ENCODE assay signal across 8 mouse cellular contexts in the genomic region with DNA sequence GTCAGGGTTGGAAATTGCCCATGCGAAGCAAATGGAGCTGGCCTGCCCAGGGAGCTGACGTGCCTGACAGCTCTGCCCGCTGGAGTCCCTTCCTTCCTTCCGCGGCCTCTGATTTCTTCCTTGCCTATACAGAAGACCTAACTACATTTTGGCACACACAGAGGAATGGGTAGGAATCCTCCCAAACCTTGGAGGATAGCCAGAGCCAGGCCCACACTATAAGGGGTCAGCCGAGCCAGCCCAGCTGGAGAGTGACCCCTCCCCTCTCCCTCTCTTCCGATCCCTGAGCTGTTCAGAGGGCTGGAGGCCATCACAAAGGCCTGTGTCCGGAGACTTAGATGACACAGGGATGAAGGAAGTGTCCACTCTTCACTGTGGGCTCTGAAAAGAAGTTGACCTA. TPM values are rescaled to one million over a fixed set of nuclear protein-coding genes. Genes with fewer than 3 reads are reported as not detected.
DNase-seq lines count a peak whose midpoint lies in the region; ATAC-seq and TF ChIP-seq lines count a peak whose summit lies in the region.

No protein-coding gene starts in this region.

- 22% methylated on average over 8 of the region's 8 CpGs for WGBS in liver, adult 2 months
- WGBS in forebrain, embryonic 14.5 days, result 4% methylated on average over 8 of the region's 8 CpGs

- no peaks in the 10 kb centered on the region for H3K79me2 ChIP-seq in liver, adult 2 months (ENCODE audit: control insufficient read depth, insufficient read depth, low read length)

- H3K27me3 ChIP-seq in liver, adult 2 months (ENCODE audit: control insufficient read depth, insufficient read depth, low read length), result peaks cover 8% of the 10 kb centered on the region; the same call in 1 of the 2 replicates
- no peaks in the 10 kb centered on the region for H3K27me3 ChIP-seq in forebrain, embryonic 14.5 days (replicated peaks; ENCODE audit: control insufficient read depth, insufficient read depth, low read length)

- ATAC-seq in forebrain, embryonic 14.5 days, result peak; percentile 21

- H3K9me3 ChIP-seq in forebrain, embryonic 14.5 days (replicated peaks; ENCODE audit: control insufficient read depth, low read length), result no peaks in the 10 kb centered on the region

- no peak for DNase-seq in liver, adult 2 months (ENCODE audit: extremely low read depth, low read depth, low spot score)
- no peak for DNase-seq in liver
- DNase-seq in forebrain, embryonic 14.5 days (ENCODE audit: low spot score), result peak; percentile 62
- peak; percentile 13 for DNase-seq in kidney, adult 18-20 months
- peak; percentile 4 for DNase-seq in lung, postnatal 14 days
- no peak for DNase-seq in urinary bladder, postnatal 14 days (ENCODE audit: low spot score)
- no peak for DNase-seq in left cerebral cortex, postnatal 25 days (ENCODE audit: low spot score in 2 of 2)
- DNase-seq in gastrocnemius, adult 8-10 months (ENCODE audit: low spot score in 2 of 2), result no peak

- H3K9ac ChIP-seq in liver, adult 2 months (ENCODE audit: low read depth, low read length), result peak overlapping the region; percentile 32; the same call in 1 of the 2 replicates
- peak overlapping the region; percentile 85 for H3K9ac ChIP-seq in forebrain, embryonic 14.5 days (ENCODE audit: low read length)

- TF ChIP-seq POLR2A in liver, adult 2 months (IDR thresholded peaks at IDR 0.05; ENCODE audit: extremely low read depth, insufficient read depth, low read length), result no peak

- no peaks in the 10 kb centered on the region for H3K36me3 ChIP-seq in liver, adult 2 months (ENCODE audit: control insufficient read depth, insufficient read depth, low read length)
- 0 out of 2 replicates have a peak, but pooled peaks cover 4% of the 10 kb centered on the region for H3K36me3 ChIP-seq in forebrain, embryonic 14.5 days (ENCODE audit: control insufficient read depth, insufficient read depth, low read length)

- TF ChIP-seq CTCF in liver, adult 2 months (IDR thresholded peaks at IDR 0.05; ENCODE audit: low read depth, low read length), result no peak

- intact Hi-C loops in left cerebral cortex, postnatal 25 days (cut with DNase I), result loop anchor here (5.0 kb wide), 2 partner anchors 281 to 431 kb away; no protein-coding TSS in a partner anchor

- peak overlapping the region; percentile 36; the same call in 1 of the 2 replicates for H3K4me3 ChIP-seq in liver, adult 2 months (ENCODE audit: insufficient read depth, low read depth, low read length)
- H3K4me3 ChIP-seq in forebrain, embryonic 14.5 days (ENCODE audit: low read depth, low read length), result peak overlapping the region; percentile 75; the same call in 1 of the 2 replicates

- H3K27ac ChIP-seq in liver, adult 2 months (replicated peaks; ENCODE audit: insufficient read depth, low read depth, low read length), result 0 out of 2 replicates have a peak overlapping the region, but pooled peaks have one; percentile 7
- H3K27ac ChIP-seq in forebrain, embryonic 14.5 days (ENCODE audit: low read depth, low read length), result peak overlapping the region; percentile 85

- peak overlapping the region; percentile 93 for H3K4me2 ChIP-seq in forebrain, embryonic 14.5 days (ENCODE audit: low read length)

- no peaks in the 10 kb centered on the region for H3K4me1 ChIP-seq in liver, adult 2 months (ENCODE audit: control insufficient read depth, insufficient read depth, low read length)
- 0 out of 2 replicates have a peak, but pooled peaks cover 7% of the 10 kb centered on the region for H3K4me1 ChIP-seq in forebrain, embryonic 14.5 days (ENCODE audit: control insufficient read depth, insufficient read depth, low read length)

RNA-seq across cellular contexts. Expression of a gene that starts 0.5 kb away (rescaled TPM):
- total RNA-seq in liver, adult 2 months (2014; rRNA removed), result 0.27 and 0.37 TPM in 2 replicates
- 0.18 and 0.35 TPM in 2 replicates for polyA plus RNA-seq in liver, adult 2 months (2012; rRNA removed)
- 35.0 and 40.4 TPM in 2 replicates for polyA plus RNA-seq in forebrain, embryonic 14.5 days (2014; fragmentation: Nextera tagmentation; extraction: Ambion mirVana)
- 10 to 100 TPM; 24.1 to 30.8 TPM for total RNA-seq in left cerebral cortex, postnatal 25 days (2021)
- total RNA-seq in gastrocnemius, adult 8-10 months (2022), result 10 to 100 TPM in 3 of 4 experiments, 1 to 10 TPM in 1; 7.0 to 25.5 (median 13.8) TPM

Comparison
In these comparisons a context has a peak if more than half of its experiments do, and no peak if none do; other contexts are left out.
1. DNase-seq: peak in forebrain, embryonic 14.5 days (single experiment), kidney, adult 18-20 months (single experiment) and lung, postnatal 14 days (single experiment); none in liver, adult 2 months (single experiment), liver (single experiment), urinary bladder, postnatal 14 days (single experiment), left cerebral cortex, postnatal 25 days (0 of 2) and gastrocnemius, adult 8-10 months (0 of 2).